Mouse (Mus musculus): Measurements from ENCODE around the gene Slc7a11.

Gene Slc7a11

DNA sequence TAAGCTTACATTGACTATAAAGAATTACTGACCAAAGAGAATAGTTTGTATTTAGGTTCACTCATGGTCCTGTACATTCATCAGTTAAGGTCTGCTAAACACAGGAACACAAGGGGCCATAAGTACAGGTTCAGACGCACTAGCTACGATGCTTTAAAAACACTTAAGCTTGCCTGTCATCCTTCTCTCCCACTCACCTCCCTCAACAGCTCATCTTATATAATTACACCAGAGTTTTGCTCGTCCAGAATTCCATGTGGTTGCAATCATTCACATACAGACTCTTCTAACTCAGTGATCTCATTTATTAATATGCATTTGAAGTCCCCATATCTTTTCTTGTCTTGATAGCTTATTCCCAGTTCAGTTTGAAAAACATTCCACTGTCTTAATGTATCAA, 458.6 kb downstream of the Slc7a11 start:
- DNase-seq (ENCODE audit: low spot score) = no peak

DNA sequence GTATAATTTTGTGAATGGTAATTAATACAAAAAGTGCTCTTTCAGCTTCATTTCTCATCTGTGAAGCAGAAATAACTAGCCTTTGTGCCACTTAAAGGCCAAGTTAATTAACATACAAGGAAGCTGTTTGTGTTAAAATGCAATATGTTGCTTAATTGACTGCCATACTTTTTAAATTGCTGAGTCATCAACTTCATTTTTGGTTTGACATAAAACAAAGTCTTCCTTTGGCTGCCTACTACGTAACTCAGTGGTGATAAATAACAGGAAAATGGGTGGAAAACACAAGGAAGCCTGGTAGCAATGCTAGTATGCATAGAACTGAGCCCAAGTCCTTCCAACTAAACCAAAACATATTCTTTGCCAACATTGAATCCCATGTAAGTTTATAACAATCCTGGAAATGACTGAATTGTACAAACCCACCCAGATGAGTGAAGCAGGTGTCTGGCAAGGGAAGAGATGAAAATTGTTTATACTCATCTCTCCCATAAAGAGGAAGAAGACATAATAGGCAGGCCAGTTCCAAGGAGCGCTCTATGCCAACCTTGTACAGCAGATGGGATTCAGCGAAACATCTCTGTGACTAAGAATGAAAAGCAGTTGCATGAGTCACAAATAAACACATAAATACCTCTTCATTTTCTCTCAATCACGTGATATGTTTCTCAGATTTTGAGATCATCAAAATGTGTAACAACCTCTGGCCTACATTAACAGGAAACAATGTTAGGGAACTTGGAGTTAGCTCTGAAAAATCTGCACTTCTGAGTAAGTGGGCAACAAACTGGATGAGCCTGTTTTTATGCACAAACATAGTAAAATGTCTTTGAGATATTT, 459.8 kb downstream of the Slc7a11 start:
- no peak for DNase-seq (ENCODE audit: low spot score)

DNA sequence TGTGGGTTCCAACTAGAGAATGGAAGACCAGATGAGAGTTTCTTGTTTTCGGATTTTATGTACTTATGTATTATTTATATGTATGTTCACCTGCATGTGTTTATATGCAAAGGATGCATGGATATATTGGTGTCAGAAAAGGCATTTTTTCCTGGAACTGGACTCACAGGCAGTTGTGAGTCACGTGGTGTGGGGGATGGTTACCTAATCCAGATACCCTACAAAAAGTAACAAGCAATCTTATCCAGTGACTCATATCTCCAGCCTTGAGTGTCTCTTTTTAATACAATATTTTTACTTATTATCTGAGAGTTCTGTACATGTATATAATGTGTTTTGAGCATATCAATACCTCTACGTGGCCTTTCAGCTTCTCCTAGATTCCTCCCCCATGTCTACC, 469.4 kb downstream of the Slc7a11 start:
- DNase-seq (ENCODE audit: low spot score) = no peak

DNA sequence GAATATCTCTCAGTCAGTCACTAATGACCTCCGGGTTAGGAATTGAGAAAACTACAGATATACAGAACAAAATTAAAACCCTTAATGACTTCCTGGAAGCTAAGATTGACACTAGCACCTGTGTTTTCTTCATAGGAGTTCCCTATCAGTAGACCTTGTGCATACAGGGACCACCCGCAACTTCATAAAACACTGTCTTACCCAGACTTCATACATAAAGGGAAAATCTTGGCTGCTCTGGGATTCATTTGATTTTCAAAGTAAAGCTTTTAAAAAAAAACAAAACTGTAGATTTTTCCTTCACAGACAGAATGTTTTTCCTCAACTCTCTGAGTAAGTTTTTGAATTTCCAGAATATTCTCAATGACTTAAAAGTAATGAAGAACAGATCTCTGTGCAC, 477.8 kb downstream of the Slc7a11 start:
- no peak for DNase-seq (ENCODE audit: low spot score)

DNA sequence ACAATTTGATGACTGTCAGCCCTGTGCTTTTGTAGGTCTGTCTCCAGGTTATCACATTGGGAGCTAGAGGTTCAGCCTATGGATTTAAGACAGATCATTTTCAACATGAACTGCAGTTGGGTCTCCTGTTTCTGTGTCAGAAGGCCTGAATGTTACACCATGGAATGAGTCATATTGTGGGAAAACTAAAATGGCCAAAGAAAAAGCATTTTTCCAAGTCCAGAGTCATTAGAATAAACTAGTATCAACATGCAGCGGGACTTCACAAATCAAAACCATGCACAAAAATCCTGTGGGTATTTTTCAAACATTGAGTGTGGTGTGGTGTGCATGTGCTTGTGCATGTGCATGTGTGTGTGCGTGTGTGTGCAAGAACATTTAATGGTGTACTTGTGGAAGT, 482.8 kb downstream of the Slc7a11 start:
- no peak for DNase-seq (ENCODE audit: low spot score)

DNA sequence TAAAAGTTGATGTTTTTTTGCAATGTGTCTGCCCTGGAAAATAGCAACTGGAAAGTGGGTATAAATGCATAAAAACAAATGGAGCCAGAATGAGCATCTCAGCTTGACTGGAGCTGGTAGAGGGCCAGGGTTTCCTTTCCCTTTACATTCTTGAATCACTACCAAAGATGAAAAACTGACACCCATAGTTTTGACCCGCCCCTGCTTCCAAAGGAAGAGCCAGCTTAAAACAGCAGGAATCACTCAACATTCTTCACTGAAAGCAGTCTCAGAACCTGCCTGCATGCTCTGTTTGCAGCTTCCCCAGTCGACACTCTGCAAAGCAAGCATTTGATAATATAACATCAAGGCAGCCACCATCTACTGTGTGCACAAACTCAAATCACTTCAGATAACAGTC, 496.6 kb downstream of the Slc7a11 start:
- no peak for DNase-seq (ENCODE audit: low spot score)

DNA sequence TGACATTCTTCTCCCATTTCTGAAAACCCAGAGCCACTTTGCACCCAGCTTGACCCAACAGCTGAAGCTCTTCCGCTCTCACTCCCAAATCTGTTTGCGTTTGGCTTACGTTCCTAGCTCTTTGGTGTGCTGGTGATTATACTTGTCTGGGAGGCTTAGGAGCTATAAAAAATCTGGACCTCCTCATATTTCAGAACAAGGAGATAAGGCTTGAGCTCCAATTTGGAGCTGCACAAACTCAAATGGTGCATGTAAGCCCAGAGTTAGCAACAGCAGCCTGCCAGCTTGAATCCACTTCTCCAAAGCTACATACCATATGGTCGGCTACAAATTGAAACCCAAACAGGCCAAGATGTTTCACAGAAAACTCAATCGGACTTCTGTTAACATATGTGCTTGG, 498.6 kb downstream of the Slc7a11 start:
- DNase-seq (ENCODE audit: low spot score) = no peak

DNA sequence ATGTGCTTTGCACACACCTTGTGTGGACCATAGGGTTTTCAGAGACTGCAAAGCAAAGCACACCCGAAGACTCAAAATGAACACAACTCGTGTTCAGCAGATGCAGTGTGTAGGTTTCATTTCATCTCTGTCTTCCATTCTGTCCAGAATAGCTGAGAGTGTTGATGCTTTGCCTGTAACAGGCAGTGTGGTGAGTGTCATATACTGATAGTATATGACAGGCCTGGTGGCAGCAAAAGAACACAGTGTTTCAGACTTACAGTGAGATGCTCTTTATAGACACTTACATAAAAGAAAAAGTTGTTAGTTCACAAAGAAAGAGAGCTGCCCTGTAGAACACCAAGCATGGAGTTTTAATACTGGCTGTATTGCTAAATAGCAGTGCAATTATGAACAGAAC, 505.8 kb downstream of the Slc7a11 start:
- no peak for DNase-seq (ENCODE audit: low spot score)

DNA sequence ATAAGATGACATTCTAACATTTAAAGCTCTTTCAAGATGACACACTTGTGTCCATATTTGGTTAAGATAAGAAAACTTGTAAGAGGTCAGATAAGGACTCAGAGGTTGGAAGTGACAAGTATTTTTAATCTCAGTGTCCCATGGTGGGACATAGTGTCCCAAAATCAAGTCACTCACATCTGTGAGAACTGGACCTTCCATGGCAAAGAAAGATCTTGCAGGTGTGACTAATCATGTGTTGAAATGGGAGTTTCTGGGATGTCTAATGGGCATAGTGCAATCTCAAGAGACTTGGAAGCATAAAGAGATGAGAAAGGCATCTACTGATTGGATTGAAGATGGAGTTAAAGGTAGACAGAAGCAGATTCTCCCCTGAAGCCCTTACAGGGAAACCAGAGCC, 513.9 kb downstream of the Slc7a11 start:
- no peak for DNase-seq (ENCODE audit: low spot score)

DNA sequence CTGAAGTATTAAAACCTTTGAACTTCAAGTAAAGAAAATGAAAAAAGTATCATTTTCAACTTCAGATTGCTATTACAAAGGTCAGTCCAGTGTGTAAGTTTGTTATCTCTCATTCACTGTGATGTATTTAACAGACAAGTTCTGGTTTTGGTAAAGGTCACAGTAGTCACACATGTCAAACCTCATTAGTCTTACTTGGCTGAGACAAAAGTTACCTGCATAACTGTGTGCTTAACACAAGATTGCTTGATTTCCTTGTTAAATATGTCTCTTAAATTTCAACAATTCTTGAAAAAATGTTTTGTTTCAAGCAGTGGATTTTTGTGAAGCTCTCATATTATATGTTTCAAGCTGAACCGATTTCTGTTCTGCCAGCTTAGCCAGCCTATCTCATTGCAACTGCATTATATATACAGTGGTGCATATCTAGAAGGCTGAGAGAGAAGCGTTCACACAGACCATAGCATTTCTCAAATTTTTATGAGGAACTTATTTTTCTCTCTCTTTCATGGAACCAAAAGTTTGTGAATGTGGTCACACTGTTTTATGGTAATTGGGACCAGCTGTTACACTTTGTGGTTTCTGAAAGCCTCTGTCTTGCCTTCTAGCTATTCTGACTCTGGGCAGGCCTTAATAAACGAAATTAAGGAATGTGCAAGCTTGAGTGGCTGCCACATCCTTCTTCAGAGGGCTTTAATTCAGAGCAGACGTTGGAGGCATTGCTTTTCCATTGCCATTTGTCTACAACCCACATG, 514.7 kb downstream of the Slc7a11 start:
- DNase-seq (ENCODE audit: low spot score) = no peak

DNA sequence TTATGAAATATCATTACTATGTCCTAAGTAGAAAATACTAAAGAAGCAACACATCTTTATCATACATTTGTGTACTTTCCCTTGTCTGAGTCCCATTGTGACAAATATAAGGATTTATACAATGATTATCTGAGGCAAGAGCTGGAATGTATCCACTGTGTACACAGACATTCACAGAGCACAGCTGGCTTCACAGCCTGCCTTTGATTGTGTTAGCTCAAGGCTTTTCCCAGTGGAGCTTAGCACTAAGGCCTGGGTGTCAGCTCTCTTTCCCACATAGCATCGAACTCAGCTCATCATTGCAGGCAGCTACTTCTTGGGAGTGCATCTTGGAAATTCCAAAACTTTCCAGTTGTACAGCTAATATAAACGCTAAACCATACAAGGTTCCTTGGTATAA, 529.5 kb downstream of the Slc7a11 start:
- no peak for DNase-seq (ENCODE audit: low spot score)

DNA sequence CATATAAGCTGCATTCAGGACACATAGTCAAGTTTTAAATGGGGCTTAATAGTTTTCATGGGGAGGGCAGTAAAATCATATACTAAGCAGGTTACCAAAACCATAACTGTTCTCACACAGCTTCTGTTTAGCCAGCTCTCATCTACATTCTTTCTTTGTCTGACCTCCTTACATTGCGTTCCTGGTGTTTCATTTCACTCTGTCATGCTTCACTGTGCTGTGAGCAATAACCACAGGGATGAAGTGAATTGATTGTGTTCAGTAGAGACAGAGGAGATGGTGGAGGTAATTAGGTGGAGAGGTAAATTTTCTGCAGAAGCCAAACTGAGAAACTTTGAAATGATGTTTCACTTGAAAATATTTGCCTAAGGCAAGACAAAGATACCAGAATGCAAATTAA, 532.5 kb downstream of the Slc7a11 start:
- no peak for DNase-seq (ENCODE audit: low spot score)

DNA sequence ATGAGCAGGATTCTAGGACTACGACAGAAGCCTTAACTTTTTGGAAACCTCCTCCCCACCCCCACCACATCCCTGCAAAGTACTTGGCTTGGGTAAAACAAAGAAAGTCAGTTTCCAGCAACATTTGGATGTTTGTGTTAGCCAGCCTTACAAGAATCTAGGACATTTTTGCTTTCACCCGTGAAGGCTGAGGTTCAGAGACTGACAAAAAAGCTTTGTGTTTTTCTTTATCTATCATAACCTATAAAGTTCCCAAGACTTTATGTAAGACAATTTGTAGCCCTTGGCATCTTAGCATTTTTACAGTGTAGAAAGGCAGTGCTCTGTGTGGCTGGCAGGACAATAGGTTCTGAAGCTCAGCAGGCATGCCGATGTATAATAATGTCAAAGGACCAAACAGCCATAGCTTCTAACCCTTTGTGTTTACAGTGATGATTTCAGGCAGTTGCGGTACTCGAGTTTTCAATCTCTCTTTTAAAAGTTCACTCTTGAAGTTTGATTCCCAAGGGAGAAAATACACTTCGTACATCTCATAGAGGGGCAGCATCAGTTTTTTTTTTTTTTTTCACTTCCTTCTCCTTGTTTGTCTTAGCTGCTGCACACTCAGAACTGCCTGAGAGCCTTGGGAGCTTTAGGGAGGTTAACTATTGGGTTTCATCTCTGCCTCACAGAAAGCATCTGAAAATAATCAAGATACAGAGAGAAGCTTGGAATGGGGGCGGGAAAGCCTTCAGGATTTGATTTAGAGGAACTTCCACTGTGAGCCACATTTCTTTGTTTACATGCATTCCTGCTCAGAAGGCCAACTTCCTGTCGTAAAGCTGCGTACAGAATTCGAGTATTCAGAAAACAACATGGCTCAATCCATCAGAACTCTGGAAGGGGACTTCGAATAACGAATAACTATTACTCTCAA, 534.7 kb downstream of the Slc7a11 start:
- DNase-seq (ENCODE audit: low spot score) = no peak

DNA sequence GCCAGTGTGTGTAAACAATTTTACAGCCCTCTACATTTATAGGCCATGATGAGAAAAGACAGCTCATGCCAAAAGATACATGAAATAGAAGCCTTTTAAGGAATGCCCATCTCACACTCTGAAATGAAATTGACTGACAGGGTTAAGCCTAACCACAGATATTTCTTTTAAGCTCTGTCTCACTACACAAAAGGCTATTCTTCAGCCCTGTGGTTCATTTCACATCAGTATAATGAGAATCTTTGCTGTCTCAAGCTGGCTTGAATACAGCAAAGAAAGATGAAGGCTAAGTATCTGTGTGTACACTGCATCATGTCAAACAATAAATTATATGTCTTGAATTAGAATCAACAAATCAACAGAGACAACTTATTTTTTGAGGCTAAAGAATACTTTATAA, 549.5 kb downstream of the Slc7a11 start:
- no peak for DNase-seq (ENCODE audit: low spot score)

DNA sequence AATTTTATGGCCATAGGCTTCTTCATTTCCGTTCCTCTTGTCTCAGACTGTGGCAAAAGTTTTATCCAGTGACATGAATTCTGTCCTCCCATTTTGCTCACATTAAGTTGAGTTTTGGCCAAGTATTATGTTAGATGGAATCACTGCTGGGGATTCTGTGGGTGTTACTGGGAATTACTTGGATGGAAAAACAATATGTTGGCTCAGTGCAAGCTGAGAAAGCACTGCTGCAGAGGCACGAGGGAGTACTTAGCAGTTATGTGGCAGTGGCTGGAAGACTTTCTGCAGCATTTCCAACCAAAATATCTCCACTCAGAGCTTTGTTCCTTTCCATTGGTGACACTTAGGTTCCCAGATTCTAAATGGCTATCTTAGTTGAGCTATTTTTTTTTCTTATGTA, 556.1 kb downstream of the Slc7a11 start:
- DNase-seq (ENCODE audit: low spot score) = no peak

DNA sequence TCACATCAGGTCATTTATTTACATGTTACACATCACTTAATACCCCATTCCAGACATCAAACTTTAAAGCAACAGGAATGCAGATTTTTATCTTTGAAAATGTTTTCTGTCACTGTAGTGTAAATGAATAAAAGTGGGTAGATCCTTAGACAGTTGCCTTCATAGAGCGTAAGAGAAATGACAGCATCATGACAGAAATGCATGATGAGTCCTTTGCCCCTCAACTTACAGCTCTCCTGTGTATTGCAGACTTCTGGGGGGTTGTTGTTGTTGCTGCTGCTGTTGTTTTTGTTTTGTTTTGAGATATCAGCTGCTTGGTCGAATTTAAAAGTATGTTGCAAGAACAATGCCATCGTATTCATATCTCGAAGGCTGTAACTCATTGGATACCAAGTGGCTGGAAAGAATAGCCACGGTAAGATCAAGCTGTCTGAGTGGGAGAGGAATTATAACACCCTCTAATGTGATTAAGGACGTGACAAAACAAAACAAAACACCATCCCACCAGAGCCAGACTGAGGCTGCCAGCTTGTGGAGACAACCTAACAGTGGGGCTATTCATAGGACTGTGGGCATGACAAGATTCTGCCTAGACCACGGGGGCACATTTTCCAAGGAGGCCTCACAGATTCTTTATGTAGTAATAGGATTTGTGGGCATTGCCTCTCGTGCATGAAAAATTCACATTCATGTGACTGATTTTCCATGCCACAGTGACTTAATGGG, 557.0 kb downstream of the Slc7a11 start:
- no peak for DNase-seq (ENCODE audit: low spot score)

DNA sequence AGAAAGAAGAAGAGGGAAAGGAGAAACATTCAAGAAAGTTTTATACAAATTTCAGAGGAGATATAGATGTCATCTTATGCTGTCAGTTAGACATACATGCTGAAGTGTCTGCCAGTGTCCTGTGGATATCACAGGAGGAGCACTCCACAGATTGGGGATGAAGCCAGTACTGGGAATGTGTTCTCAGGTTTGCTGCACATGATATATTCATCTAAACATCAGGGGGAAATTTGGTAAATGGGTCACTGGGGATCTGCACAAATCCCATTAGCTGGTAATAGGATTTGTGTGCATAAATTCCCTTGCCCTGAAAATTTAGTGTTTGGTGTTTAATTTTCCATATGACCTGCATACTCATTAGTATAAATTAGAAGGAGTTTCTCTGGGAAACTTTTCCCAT, 562.9 kb downstream of the Slc7a11 start:
- DNase-seq (ENCODE audit: low spot score) = no peak

DNA sequence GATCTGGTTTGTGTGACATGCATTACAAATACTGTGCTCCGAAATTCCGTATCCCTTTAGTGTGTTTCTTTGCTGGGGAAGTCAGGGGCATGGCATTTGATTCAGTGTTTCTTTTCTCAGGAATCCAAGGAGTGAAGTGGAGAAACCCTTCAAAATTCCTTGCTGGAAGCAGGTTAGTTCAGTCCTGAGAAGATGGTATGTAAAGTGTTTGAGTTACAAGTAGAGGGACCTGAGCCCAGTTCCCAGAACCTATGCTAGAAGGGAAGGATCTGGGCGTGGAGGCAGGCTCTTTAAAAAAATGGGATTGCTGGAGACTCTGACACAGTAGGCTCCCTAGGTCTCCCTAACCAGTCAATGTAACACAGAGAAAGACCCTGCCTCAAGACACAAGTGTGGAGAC, 572.6 kb downstream of the Slc7a11 start:
- no peak for DNase-seq (ENCODE audit: low spot score)

DNA sequence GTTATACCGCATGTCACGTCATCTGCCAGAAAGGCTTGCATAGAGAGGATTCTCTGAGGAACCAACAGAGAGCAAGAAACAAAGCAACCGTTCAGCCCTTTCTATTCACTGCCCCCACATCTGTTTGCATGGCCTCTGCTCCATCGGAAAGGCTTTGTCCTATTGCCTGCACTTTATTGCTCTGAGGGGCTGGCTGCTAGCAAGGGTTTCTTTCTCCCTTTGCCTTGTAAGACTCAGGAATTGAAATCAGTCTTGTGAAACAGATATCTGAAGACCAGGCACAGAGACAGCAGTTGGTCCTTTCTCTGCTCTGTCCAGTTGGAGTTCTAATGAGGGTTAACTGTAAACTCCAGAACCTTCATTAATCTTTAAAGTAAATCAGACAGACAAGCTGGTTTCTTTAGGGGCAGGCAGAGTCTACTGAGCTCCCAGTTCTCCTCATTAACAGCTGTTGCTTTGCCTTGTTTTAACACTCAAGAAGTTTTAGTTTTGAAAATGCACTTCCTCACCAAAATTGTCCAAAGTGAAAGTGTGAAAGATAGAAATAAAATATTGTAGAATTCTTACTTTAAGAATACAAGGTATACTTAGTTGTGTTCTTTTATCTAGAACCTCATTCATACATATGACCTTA, 575.3 kb downstream of the Slc7a11 start:
- no peak for DNase-seq (ENCODE audit: low spot score)

DNA sequence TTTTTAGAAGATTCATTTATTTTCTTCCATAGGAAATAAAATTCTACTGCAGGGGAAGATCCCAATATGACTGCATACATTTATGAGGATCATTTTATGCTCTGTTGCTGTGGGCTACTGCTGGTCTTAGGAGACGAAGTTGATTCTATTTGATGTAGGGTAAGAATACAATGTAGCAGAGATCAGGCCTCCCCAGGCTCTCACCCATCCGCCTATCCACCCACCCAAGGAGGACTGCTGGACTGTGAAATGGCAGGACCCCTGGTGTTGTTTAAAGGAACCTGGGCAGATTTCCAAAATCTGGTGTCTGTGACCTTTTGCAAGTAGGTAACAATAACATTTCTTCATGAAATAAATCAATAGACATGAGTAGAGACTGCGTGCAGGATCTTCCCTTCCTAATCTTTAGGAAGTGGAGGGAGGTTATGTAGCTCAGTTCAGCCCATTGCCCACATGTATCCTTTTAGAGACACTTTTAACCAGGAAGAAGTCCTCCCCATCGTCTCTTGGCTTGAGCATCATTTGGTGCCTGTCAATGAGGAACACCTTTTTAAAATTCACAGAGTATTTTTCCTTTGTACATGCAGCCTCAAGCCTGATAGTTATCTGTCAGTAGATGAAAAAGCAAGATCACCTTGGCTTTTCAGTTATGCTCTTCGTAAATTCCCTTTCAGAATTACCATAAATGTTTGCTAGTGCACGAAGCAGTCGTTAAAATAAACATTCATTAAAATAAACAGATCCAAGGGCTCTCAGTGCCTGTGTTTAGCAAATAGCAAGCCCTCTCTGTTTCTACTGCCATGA, 576.1 kb downstream of the Slc7a11 start:
- no peak for DNase-seq (ENCODE audit: low spot score)

Data from ovary, postnatal 36 days (tissue).